Mouse (Mus musculus): ENCODE measurements around the gene Tmem158.

The Tmem158 gene

DNA sequence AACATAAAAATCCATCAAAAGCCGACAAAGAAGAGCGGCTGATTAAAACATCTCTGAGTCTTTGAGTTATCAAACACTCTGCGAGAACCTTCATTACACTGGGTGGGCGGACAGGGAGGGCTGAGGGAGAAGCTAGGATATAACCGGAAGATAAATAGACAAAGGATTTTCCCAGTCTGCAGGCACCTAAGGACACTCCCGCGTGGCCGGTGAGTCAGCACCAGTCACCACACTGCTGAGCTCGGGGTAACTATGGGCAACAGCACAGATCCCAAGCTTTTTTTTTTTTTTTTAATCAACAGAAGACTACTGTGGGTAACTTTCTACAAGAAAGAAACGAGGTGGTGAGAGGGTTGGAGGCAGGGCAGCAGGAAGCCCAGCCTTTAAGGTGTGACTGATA, 16.6 kb downstream of the Tmem158 start:
- DNase-seq: no peak

DNA sequence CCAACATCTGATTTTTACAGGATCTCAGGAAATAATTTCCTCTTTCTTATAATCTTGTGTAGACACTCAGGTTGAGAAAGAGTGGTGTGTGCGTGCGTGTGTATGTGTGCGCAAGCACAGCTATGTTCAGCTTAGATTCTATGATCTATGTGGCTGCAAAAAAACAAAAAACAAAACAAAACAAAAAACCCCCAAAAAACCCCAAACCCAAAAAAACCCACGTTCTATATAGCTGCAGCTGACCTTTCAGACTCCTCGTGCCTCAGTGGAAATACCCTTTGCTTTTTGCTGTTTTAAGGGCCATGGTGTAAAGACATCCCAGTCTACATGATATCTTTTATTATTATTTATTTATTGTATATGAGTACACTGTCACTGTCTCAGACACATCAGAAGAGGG, 19.4 kb downstream of the Tmem158 start:
- no peak for DNase-seq

- DNase-seq: no peak
These were observed 19.8 kb downstream of the Tmem158 start for GRCm38 (mm10) chr9:123240751-123241150.

DNA sequence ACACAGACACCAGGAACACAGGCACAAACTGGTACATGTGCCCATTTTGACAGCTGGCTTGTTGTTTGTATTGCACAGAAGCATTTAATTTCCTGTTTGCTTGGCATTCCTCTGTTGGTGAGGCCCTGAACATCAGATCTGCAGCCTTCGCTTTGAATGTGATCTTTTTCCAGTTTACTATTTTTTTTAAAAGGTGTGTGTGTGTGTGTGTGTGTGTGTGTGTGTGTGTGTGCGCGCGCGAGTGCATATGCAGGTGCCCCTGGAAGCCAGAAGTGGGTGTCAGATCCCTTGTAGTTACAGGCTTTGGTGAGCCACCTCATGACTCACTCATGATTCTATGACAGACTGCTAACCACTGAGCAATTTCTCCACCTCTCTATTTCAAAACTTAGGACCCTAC, 20.3 kb downstream of the Tmem158 start:
- DNase-seq: no peak

GRCm38 (mm10) chr9:123239651-123240050, 20.9 kb downstream of the Tmem158 start:
- no peak for DNase-seq

- DNase-seq: peak; percentile 29
These were observed 22.1 kb downstream of the Tmem158 start for GRCm38 (mm10) chr9:123238256-123239045.

DNA sequence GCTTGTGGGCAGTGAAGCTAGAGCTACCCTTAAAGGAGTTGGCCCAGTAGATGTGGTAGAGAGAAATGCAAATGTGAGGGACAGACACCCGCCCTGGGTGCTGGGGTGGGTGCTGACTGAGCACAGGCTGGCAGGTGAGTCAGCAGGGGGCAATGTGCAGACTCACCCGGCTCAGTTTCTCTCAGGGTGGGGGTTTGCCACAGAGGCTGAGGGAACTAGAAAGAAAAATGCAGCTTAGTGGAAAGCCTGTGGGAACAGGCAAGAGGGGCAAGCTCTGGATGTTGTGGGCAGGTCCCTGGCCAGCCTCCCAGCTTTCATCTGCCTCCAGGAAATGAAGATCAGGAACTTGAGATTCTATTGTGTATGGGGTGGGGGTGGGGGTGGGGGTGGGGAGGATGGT, 22.8 kb downstream of the Tmem158 start:
- peak; percentile 81 for DNase-seq

DNA sequence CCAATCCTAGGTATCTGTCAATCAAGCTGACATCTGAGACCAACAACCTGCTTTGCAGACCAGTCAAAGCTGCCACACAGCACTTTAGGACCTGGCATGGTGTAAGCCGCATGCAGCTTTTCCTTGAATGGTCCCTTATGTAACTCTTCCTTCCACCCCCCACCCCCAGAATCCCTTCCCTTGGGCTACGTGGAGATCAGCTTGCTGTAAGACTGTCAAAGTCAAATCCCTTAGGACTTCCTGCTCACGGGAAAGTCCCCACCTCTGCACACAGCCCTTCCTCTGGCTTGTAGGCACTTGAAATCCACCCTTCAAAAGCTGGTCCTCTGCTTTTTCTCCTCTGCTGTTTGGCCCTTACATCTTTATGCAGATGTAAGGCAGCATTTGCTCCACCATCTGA, 24.9 kb downstream of the Tmem158 start:
- DNase-seq: no peak

- DNase-seq: no peak
These were observed 30.7 kb downstream of the Tmem158 start for GRCm38 (mm10) chr9:123229826-123230225.

DNA sequence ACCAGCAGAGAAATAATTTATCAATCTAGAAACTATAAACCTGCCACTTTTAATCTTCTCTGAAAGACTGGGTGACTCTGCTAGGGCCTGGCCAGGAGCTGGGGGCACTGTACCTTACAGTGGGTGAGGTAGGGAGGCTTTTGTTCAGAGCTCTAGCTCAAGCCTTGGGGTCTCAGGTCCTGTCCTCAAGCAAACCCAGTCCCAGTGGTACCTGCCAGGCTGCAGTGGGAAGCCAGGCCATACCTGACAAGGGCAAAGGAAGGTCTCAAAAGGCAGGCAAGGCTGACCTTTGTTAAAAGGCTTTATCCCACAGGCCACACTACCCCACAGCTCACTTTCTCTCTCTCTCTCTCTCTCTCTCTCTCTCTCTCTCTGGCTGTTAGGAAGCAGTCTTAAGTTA, 31.9 kb downstream of the Tmem158 start:
- DNase-seq: no peak

DNA sequence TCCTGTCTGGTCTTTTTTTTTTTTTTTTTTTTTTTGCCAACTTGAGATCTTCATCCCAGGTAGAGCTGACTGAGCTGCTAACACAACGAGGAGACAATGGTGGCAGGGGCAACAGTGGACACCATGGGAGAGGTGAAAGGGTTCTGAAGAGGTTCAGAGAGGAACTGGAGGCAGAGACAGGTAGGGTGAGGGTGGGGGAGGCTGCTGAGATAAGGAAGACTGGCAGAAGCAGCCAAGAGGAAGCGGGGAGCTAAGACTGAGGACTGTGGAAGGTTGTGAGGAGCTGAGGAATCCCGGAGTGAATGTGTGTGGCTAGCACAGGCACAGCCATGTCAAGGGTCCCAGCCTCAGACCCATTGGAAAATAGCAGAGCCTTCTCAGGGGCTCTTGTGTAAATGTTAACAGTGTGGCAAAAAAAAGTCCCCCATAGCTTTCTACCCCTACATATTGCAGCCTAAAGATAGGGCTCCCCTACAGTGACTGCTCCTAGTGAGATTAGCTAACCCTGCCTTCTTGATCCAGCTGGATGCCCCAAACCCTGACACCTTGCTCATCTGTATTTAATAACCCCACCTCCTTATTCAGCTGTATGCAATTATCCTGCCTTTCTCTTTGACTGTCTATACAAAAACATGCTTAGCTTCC, 33.3 kb downstream of the Tmem158 start:
- DNase-seq: no peak

DNA sequence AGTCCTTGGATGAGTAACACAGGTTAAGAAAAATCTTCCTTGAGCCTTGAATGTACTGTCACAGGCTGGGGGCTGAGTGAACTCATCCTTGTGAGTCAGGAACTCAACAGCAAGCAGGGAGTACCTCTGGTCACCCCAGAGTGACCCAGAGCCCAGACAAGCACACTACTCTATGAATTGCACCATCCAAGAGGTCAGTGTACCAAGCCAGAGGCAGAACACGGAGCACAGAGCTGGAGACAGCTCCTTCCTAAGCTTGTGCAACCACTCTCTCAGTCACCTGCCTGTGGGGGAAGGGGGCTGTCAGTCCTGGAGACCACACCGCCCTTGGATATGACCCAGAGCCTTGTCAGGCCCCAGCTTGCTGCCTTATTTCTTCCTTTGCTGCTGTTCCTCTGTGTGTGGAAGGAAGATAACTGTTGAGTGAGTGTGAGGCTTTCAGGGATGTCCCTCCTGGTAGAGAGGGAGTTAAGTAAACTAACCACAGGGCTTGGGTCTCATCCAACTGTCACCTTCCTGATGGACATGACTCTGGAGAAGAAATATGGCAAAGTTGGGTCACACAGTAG, 35.6 kb downstream of the Tmem158 start:
- DNase-seq: no peak

GRCm38 (mm10) chr9:123219826-123220225, 40.7 kb downstream of the Tmem158 start:
- peak; percentile 14 for DNase-seq

DNA sequence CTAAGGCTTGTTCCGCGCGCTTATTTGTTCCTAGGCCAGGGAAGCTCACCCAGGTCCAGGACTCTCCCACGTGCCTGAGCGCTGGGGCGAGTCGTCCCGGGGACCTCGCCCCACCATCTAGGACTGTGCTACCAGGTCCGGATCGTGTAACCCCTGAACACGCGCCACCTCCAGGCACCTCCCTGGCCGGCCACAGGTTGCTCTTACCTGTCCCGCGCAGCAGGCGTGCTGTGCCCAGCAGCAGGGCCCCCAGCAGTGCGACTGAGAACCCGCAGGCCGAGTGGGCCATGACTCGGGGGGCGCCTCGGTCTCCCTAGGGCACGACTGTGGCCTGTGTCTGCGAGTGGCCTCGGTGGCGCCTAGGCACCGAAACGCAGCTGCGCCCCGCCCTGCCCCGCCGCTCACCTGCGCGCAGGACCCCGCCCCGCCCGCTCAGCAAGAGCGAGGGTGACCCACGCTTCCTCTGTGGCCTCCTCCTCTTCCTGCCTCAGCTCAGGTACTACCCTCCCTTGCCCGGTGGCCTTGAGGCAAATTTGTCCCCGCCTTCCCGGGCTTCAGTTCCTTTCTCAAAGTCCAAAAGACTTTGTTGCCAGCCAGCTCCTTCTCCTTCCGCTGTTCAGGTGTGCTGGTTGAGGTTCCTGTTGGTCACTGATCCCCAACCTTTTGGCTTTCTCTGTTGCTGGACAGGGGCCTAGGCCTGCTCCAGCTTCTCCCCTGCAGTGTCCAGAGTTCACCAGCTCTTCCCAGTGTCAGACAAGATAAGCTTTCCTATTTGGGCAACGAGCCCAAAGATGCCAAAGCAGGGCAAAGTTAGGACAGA, 44.7 kb downstream of the Tmem158 start, which contains the start of gene Cdcp1:
Cdcp1 (minus strand) TSS at position 418 of the 820 bp plus-strand sequence.
- DNase-seq: peak; percentile 78

DNA sequence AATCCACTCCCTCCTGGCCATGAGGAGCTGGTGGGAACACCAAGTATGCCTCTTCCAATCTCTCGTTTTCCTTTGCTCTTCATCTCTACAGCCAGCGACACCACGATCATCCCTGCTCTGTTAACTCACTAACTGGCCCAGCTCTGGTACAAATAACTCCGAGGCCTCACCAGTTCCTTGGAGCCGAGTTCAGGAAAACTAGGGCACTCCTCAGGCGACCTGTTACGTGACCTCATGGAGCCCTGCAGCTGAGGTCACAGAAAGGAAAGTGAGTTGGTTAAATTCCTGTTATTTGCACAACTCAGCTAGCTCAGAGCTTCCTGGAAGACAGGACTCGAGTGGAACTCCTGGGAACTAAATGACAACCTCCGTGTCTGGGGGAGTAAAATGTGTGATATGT, 47.2 kb downstream of the Tmem158 start:
- no peak for DNase-seq

All from kidney, postnatal 14 days (tissue).